Mouse (Mus musculus): ENCODE data around the gene Fgf14. TPM values are rescaled to one million over a fixed set of nuclear protein-coding genes. Genes with fewer than 3 reads are reported as not detected.
"Not testable (repeated sequence)": the region's sequence is repeated elsewhere in the genome, so short reads cannot be mapped to it uniquely, and the experiment has no call there.

The Fgf14 gene
- polyA plus RNA-seq, 1 experiment from 2014 or later = 1.9 TPM

DNA sequence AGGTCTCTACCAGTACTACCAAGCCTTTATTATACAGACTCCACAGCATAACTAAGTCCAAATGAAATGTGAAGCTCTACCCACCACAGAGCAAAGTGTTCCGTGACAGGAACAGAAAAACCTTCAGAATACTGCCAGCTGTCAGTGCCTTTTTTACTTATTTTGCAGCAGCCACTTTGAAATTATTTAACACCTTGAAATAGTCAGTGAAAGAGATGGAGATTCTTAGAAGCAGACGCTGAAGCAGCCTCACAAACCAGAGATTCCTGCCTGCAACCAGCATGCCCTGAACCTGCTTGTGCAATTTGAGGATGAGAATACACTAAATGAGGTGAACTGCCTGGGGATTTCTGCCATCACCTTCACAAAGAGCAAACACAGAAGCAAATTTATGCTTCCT lies 206.0 kb downstream of the Fgf14 start:
- Histone ChIP-seq H3K4me3 (no peak overlapping the region), H3K4me2 (no peak overlapping the region), H3K27ac (no peak overlapping the region), H3K9ac (no peak overlapping the region), H3K9me3 (no peaks in the 10 kb centered on the region), H3K27me3 (no peaks in the 10 kb centered on the region), H3K36me3 (no peaks in the 10 kb centered on the region), H3K4me1 (no peaks in the 10 kb centered on the region)
- no peak for ATAC-seq (ENCODE audit: borderline replicate concordance, extremely low read depth, low FRiP score, low TSS enrichment)
- WGBS = 37% methylated on average over 2 of the region's 2 CpGs

DNA sequence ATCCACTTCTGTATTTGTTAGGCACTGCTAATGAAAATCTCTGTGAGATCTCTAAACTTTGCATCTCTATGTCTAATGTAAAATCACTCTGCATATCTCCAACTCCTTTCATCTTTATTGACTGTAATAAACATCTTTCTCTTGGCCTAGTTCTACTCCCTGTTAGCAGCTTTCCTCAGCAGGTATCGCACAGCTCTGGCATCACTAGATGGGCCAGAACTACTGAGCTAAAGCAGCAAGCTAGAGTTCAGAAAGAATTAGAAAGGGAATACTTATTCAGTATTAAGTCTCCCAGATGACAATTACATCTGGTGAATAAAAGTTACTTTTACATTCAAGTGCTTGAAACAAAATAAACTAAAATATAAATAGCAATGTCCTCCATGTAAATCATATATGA lies 221.8 kb downstream of the Fgf14 start:
- Histone ChIP-seq H3K4me2 (no peak overlapping the region), H3K9me3 (no peaks in the 10 kb centered on the region), H3K27me3 (no peaks in the 10 kb centered on the region), H3K36me3 (no peaks in the 10 kb centered on the region), H3K4me1 (no peaks in the 10 kb centered on the region), H3K4me3 (no peak overlapping the region), H3K9ac (no peak overlapping the region), H3K27ac (no peak overlapping the region)
- WGBS = 92% methylated on average over 1 of the region's 1 CpGs
- no peak for ATAC-seq (ENCODE audit: borderline replicate concordance, extremely low read depth, low FRiP score, low TSS enrichment)

DNA sequence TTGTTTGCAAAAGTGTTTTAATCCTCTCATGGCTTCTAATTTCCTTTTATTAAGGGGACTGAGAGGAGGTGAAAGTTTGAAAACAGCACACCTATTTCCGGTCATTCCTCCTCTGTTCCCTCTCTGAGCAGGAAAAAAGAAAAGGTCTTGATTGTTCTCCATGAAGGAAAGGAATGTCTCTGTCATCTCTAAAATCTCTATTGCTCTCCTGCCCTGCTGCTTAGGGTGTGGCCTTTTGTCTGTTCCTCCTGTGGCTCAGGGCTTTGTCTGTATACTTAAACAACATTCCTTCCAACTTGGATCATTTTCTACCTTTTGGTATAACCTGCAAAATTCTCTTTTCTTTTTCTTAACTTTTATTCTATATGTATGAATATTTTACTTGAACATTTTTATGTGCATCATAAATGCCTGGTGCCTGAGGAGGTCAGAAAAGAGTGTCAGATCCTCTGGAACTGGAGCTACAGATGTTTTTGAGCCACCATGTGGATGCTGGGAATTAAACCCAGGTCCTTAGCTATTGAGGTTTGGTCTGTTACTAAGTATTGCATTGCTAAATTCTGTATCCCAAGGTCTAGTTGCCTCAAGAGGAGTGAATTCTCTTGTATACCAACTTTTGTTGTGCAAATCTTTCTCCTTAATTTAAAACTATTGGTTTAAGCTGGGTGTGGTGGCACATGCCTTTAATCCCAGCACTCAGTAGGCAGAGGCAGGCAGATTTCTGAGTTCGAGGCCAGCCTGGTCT lies 230.7 kb downstream of the Fgf14 start:
- ATAC-seq (ENCODE audit: borderline replicate concordance, extremely low read depth, low FRiP score, low TSS enrichment) = no peak
- Histone ChIP-seq H3K27ac (no peak overlapping the region), H3K9me3 (no peaks in the 10 kb centered on the region), H3K4me1 (no peaks in the 10 kb centered on the region), H3K4me3 (no peak overlapping the region), H3K27me3 (no peaks in the 10 kb centered on the region), H3K4me2 (no peak overlapping the region), H3K36me3 (no peaks in the 10 kb centered on the region), H3K9ac (no peak overlapping the region)
- WGBS = 69% methylated on average over 2 of the region's 2 CpGs

DNA sequence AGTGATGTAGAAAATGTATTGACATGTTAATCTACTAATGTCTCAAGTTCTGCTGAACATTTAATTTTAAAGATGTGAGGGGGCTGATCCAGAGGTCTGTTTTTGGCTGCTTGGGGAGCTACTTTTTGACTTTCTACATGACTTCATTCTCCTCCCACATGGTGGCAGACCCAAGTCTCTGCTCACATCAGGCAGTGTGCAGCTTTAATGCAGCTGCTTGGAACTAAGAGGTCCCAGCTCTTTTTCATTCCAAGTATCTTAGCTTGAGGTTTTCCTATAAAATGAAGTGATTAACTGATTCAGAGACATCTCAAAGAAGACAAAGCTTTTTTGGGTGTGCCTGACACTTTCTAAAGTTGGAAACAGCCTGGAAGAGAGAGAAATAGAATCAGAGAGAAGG lies 232.1 kb downstream of the Fgf14 start:
- H3K36me3 ChIP-seq = no peaks in the 10 kb centered on the region
- H3K4me1 ChIP-seq = no peaks in the 10 kb centered on the region
- no peak overlapping the region for H3K9ac ChIP-seq
- no peak overlapping the region for H3K4me2 ChIP-seq
- H3K27me3 ChIP-seq = no peaks in the 10 kb centered on the region
- H3K4me3 ChIP-seq = no peak overlapping the region
- no peak for ATAC-seq (ENCODE audit: borderline replicate concordance, extremely low read depth, low FRiP score, low TSS enrichment)
- H3K9me3 ChIP-seq = no peaks in the 10 kb centered on the region
- H3K27ac ChIP-seq = no peak overlapping the region

DNA sequence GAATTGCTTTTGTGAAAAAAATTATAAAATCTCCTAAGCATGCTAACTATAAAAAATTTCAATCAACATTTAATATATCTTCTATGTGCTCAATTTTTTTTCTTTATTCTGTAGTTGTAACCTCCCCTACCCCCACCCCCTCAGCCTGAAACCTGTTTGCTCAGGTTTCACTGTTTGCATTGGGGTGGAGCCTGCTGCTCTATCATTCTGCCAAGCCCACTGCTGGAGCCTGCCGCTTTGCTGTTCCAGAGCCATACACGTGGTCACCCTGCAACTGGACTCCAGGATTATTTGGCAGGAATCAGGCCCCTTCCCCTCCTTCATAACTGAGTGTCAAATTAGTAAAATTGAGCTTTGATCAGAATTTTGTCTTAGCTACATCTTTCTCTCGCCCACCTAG lies 237.6 kb downstream of the Fgf14 start:
- not testable (repeated sequence) for H3K9ac ChIP-seq; H3K4me2 ChIP-seq; H3K4me3 ChIP-seq; H3K27me3 ChIP-seq; H3K36me3 ChIP-seq; ATAC-seq (ENCODE audit: borderline replicate concordance, extremely low read depth, low FRiP score, low TSS enrichment); H3K4me1 ChIP-seq; H3K9me3 ChIP-seq; H3K27ac ChIP-seq
- WGBS = 12% methylated on average over 3 of the region's 3 CpGs

DNA sequence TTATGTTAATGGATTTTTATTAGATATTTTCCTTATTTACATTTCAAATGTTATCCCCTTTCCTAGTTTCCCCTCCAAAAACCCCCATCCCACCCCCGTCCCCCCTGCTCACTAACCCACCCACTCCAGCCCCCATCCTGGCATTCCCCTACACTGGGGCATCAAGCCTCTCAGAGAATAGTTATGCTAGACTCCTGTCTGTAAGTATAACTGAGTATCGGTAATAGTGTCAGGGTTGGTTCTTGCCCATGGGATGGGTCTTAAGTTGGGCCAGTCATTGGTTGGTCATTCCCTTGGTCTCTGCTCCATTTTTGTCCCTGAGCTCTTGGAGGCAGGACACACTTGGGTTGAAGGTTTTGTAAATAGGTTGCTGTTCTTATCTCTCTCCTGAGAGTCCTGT lies 265.0 kb downstream of the Fgf14 start:
- no peak; the same call in 1 of the 2 replicates for ATAC-seq (ENCODE audit: borderline replicate concordance, extremely low read depth, low FRiP score, low TSS enrichment)
- Histone ChIP-seq H3K4me2 (no peak overlapping the region), H3K27me3 (no peaks in the 10 kb centered on the region), H3K9me3 (no peaks in the 10 kb centered on the region), H3K4me1 (no peaks in the 10 kb centered on the region), H3K4me3 (no peak overlapping the region), H3K27ac (no peak overlapping the region), H3K36me3 (no peaks in the 10 kb centered on the region), H3K9ac (no peak overlapping the region)
- 65% methylated on average over 2 of the region's 2 CpGs for WGBS

DNA sequence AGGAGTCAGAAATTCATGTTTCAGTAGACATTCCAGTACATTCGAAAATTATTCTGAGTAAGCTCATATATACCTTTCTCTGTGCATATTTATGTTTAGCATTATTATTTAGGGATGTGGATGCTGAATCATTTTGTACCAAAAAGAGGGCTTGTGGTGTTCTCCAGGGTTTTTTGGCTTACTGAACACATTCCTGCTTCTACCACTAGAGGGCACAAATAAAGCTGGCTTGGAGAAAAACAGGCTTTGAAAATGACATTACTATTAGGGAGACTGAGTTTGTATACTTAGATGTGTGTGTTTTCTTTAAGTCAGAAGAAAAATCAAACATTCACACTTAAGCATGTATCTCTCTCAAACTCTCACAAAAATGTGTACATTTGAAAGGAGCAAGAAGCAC lies 266.0 kb downstream of the Fgf14 start:
- Histone ChIP-seq H3K4me2 (no peak overlapping the region), H3K4me1 (no peaks in the 10 kb centered on the region), H3K27ac (no peak overlapping the region), H3K9me3 (no peaks in the 10 kb centered on the region), H3K27me3 (no peaks in the 10 kb centered on the region), H3K4me3 (no peak overlapping the region), H3K9ac (no peak overlapping the region), H3K36me3 (no peaks in the 10 kb centered on the region)
- no peak for ATAC-seq (ENCODE audit: borderline replicate concordance, extremely low read depth, low FRiP score, low TSS enrichment)
- WGBS = 2% methylated on average over 1 of the region's 1 CpGs

DNA sequence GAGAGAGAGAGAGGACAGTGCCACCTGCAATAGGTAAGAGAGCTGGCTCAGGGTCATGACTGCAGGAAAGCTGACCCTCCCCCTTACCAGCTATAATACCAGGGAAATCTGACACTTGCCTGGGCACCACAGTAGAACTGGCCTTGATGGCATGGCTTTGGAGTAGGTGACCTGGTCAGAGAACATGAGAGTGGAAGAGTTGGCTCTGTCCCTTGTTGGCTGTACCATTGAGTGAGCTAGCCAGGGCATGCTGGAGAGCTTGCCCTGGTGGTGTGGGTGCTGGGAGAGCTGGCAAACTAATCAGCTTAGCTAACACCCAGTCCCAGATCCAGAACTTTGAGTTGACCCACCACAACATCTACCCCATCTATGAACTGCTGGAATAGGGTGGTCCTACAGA lies 348.5 kb downstream of the Fgf14 start:
- H3K36me3 ChIP-seq = no peaks in the 10 kb centered on the region
- H3K9ac ChIP-seq = no peak overlapping the region
- no peaks in the 10 kb centered on the region for H3K27me3 ChIP-seq
- H3K4me2 ChIP-seq = no peak overlapping the region
- H3K9me3 ChIP-seq = no peaks in the 10 kb centered on the region
- no peaks in the 10 kb centered on the region for H3K4me1 ChIP-seq
- ATAC-seq (ENCODE audit: borderline replicate concordance, extremely low read depth, low FRiP score, low TSS enrichment) = no peak
- H3K4me3 ChIP-seq = no peak overlapping the region
- H3K27ac ChIP-seq = no peak overlapping the region

DNA sequence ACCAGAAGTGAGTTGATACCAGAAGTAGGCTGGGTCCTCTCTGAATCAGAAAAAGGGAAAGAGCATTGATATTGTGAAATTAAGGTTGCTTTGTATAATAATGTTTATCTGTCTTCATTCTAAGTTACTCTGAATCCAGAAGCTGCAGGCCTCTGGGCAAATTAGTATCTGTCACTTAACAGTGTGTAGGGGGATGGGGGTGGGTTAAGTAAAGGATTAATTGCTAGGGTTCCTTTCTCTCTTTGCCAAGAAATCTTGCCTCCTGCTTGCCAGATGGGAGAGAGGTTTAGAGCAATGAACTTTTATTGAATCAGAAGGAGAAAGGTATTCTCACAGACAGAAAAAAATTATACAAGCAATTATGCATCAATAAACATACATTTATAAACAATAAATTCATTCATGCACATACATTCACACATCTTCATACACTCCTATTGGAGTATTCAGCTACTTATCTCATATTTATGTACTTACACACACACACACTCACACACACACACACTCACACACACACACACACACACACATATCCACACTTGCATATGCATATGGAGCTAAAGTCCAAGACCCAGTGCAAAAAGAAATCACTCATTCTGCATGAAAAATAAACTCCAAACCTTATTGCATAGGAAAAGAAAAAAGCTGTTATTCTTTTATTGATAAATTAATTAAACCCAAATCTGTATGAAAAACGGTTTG lies 357.8 kb downstream of the Fgf14 start:
- Histone ChIP-seq H3K4me3 (no peak overlapping the region), H3K4me1 (no peaks in the 10 kb centered on the region), H3K36me3 (no peaks in the 10 kb centered on the region), H3K9ac (no peak overlapping the region), H3K27me3 (no peaks in the 10 kb centered on the region), H3K4me2 (no peak overlapping the region), H3K9me3 (no peaks in the 10 kb centered on the region), H3K27ac (no peak overlapping the region)
- no peak for ATAC-seq (ENCODE audit: borderline replicate concordance, extremely low read depth, low FRiP score, low TSS enrichment)
- 43% methylated on average over 1 of the region's 1 CpGs for WGBS

DNA sequence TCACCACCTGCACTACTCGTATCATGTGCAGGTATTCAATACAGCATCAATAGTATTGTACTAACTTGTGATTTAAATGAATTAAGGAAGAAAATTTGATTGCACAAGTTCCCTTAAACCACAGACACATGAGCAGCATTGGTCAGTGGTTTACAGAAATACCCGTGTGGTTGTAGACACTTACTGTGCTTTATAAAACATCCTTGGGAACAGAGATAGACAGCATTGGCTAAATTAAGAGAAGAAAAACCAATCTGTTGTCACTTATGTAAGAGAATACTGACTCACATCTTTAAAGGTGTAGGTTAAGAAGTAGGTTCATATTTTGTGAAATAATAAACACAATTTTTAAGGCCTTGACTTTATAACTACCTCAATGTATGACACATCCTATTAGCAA lies 361.4 kb downstream of the Fgf14 start:
- H3K27ac ChIP-seq = no peak overlapping the region
- H3K9me3 ChIP-seq = no peaks in the 10 kb centered on the region
- no peaks in the 10 kb centered on the region for H3K27me3 ChIP-seq
- H3K36me3 ChIP-seq = no peaks in the 10 kb centered on the region
- no peak overlapping the region for H3K4me2 ChIP-seq
- no peak overlapping the region for H3K9ac ChIP-seq
- no peaks in the 10 kb centered on the region for H3K4me1 ChIP-seq
- no peak for ATAC-seq (ENCODE audit: borderline replicate concordance, extremely low read depth, low FRiP score, low TSS enrichment)
- H3K4me3 ChIP-seq = no peak overlapping the region
- WGBS = 70% methylated on average over 2 of the region's 2 CpGs

DNA sequence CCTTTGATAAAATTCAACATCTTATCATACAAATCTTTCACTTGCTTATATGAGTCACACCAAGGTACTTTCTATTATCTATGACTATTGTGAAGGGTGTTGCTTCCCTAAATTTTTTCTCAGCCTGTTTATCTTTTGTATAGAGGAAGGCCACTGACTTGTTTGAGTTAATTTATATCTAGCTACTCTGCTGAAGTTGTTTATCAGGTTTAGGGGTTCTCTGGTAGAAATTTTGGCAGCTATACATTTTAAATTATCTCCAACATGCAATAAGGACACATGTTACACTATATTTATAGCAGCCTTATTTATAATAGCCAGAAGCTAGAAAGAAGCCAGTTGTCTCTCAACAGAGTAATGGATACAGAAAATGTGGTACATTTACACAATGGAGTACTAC lies 389.9 kb downstream of the Fgf14 start:
- no peaks in the 10 kb centered on the region for H3K36me3 ChIP-seq
- H3K9me3 ChIP-seq = no peaks in the 10 kb centered on the region
- no peaks in the 10 kb centered on the region for H3K27me3 ChIP-seq
- H3K27ac ChIP-seq = no peak overlapping the region
- H3K4me3 ChIP-seq = no peak overlapping the region
- no peak overlapping the region for H3K9ac ChIP-seq
- no peaks in the 10 kb centered on the region for H3K4me1 ChIP-seq
- ATAC-seq (ENCODE audit: borderline replicate concordance, extremely low read depth, low FRiP score, low TSS enrichment) = no peak
- H3K4me2 ChIP-seq = no peak overlapping the region

DNA sequence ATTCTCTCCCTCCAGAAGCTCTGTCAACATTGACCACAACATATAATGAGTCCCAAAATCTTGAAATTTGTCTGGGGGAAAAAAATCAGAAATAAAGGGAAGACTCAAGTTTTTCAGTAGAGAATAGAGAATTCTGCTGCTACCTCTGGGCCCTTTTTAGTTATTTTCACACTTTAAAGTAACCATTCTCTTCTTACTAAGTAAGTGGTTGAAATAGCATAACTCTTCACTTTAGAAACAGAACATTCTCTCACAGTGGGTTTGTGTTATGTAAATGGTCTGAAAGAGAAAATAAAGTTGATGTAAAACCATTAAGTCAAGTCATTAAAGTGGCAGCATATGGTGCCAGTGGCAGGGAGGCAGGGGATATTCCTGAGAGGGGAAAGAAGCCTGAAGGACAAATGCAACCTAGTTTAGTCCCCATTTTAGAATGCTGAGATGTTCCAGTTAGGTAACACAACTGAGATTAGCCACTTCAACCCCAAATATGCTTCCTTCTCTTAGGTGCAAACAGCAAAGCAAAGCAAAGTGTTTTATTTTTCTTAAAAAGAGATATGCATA lies 398.5 kb downstream of the Fgf14 start:
- no peak overlapping the region for H3K9ac ChIP-seq
- no peaks in the 10 kb centered on the region for H3K27me3 ChIP-seq
- no peak overlapping the region for H3K4me3 ChIP-seq
- no peaks in the 10 kb centered on the region for H3K9me3 ChIP-seq
- H3K4me1 ChIP-seq = no peaks in the 10 kb centered on the region
- H3K27ac ChIP-seq = no peak overlapping the region
- no peak for ATAC-seq (ENCODE audit: borderline replicate concordance, extremely low read depth, low FRiP score, low TSS enrichment)
- H3K36me3 ChIP-seq = no peaks in the 10 kb centered on the region
- H3K4me2 ChIP-seq = no peak overlapping the region
